16 mouse cellular contexts compared by ENCODE assay signal in the genomic region with DNA sequence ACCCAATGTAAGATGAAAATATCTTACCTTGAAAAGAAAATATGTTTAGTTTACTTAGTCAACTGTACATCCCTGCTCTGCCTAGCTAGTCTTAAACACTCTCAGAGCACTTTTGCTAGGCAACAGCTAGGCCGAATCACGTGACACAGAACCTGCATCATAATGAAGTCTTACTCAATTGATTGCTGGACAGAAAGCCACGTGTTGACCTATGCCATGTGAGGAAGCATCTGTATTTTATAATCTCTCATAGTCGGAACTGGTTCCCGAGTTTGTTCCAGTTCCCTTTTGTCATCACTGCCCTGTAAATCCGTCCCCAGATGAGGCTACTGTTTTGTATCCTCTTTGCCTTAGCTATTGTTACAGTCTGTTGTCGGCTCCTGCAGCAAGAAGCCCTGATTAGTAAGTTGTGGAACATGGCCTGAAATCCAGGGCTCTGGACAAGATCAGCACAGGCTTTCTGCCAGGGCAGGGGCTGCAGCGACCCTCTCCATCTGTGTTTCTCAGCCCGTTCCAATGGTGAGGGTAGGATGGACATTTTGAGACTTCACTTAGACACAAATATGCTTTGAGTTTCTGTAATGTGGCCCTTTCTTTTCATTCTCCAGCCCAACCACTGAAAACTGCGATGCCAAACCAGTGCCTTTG.
"Had no signal": no experiment of that assay in that cellular context is flagged by ENCODE, and none has a peak within 500 bp of the region (broad histone marks: within the 10 kb centered on the region; RNA-seq: fewer than 3 reads in every experiment).

No protein-coding gene starts in this region.

- H3K4me2 ChIP-seq: limb, embryonic 13.5 days; liver, embryonic 11.5 days; liver, embryonic 15.5 days; lung, embryonic 15.5 days; midbrain, embryonic 11.5 days; neural tube, embryonic 15.5 days had no signal

- H3K27me3 ChIP-seq: liver, embryonic 15.5 days; lung, embryonic 15.5 days; neural tube, embryonic 15.5 days had no signal

- H3K27ac ChIP-seq: layer of hippocampus, adult 2 months; limb, embryonic 13.5 days; liver, embryonic 15.5 days; lung, embryonic 15.5 days; neural tube, embryonic 15.5 days; stomach, postnatal 0 days had no signal

- ATAC-seq: midbrain, embryonic 16.5 days had no signal

- H3K36me3 ChIP-seq: limb, embryonic 13.5 days; liver, embryonic 15.5 days; lung, embryonic 15.5 days; neural tube, embryonic 15.5 days had no signal

- H3K9ac ChIP-seq: limb, embryonic 13.5 days; liver, embryonic 15.5 days; lung, embryonic 15.5 days; neural tube, embryonic 15.5 days had no signal

- H3K4me3 ChIP-seq: layer of hippocampus, adult 2 months; limb, embryonic 13.5 days; liver, embryonic 15.5 days; lung, embryonic 15.5 days; myocyte; neural tube, embryonic 15.5 days had no signal

- DNase-seq: kidney, adult 11 months; kidney, adult 9 months; kidney, postnatal 10 days; kidney, postnatal 4 days; left cerebral cortex, postnatal 4 days; thymus, postnatal 25 days had no signal

- H3K9me3 ChIP-seq: limb, embryonic 13.5 days; liver, embryonic 15.5 days; lung, embryonic 15.5 days; neural tube, embryonic 15.5 days had no signal
